Mouse (Mus musculus) heart, postnatal 4 days (tissue): ENCODE results near the gene Gm19410. TPM values are rescaled to one million over a fixed set of nuclear protein-coding genes. Genes with fewer than 3 reads are reported as not detected.

Experiments
- DNase-seq: peaks from one replicate; pipeline ENCODE4 v3.0.0; 2021
- microRNA-seq, 2 experiments: library from miRNA; unstranded; fragments of <30 nt; microRNA quantifications; one replicate each; pipeline ENCODE4 v1.2.0; 2021 to 2022
- total RNA-seq, 2 experiments: library from RNA; stranded (reverse); gene quantifications; 2 replicates each; pipeline ENCODE4 v1.2.3; 2021

Gm19410 gene
- total RNA-seq, result under 1 TPM; 0.43 to 0.60 TPM

GRCm38 (mm10) chr8:35765499-35766193 lies at the start of gene Gm19410:
Gene Gm19410, plus strand, starts transcription at chr8:35765790.
- DNase-seq, result peak; percentile 12

GRCm38 (mm10) chr8:35730776-35731175 lies 34.8 kb upstream of the Gm19410 start:
- DNase-seq, result no peak

- peak; percentile 21 for DNase-seq
Measured at GRCm38 (mm10) chr8:35735438-35735837, 30.2 kb upstream of the Gm19410 start.

- DNase-seq, result no peak
Measured at GRCm38 (mm10) chr8:35756202-35756601, 9.4 kb upstream of the Gm19410 start.

- DNase-seq, result no peak
Measured at GRCm38 (mm10) chr8:35765020-35765419, 570 bp upstream of the Gm19410 start.

GRCm38 (mm10) chr8:35773508-35773907 lies 7.9 kb downstream of the Gm19410 start:
- DNase-seq, result no peak

Small RNAs within 50 kb of the gene (microRNA-seq; reads per million reads assigned to microRNA genes)
- 0 reads per million in 2 experiments for gene Gm44474
